Mouse (Mus musculus) adrenal gland (tissue): ENCODE data around the gene Atp1b1.

Source experiments
- intact Hi-C: fragments of 180-260 bp; cut with DNase I; formaldehyde crosslinking; loops from one replicate; pipeline ENCODE4 v1.15.1; 2025

Gene Atp1b1

GRCm38 (mm10) chr1:164397672-164398071, 60.5 kb downstream of the Atp1b1 start:
- intact Hi-C loops: no loop called here

- intact Hi-C loops: no loop called here
Measured at GRCm38 (mm10) chr1:164395131-164395780, 62.9 kb downstream of the Atp1b1 start.

GRCm38 (mm10) chr1:164392176-164392575, 66.0 kb downstream of the Atp1b1 start:
- intact Hi-C loops: no loop called here

GRCm38 (mm10) chr1:164389743-164390142, 68.4 kb downstream of the Atp1b1 start:
- intact Hi-C loops: no loop called here
